24 mouse cellular contexts compared by ENCODE assay signal in genomic region chr1:182964855-182965466, GRCm38 (mm10). TPM values are rescaled to one million over a fixed set of nuclear protein-coding genes. Genes with fewer than 3 reads are reported as not detected.
DNase-seq lines count a peak whose midpoint lies in the region; ATAC-seq lines count a peak whose summit lies in the region.
"Had no signal": no experiment of that assay in that cellular context is flagged by ENCODE, and none has a peak within 500 bp of the region (broad histone marks: within the 10 kb centered on the region; RNA-seq: fewer than 3 reads in every experiment).

No protein-coding gene starts in this region.

- 59% methylated on average over 9 of the region's 9 CpGs for WGBS in hindbrain, embryonic 12.5 days
- WGBS in hindbrain, embryonic 10.5 days = 72% methylated on average over 9 of the region's 9 CpGs
- WGBS in forebrain, embryonic 12.5 days = 8% methylated on average over 9 of the region's 9 CpGs
- WGBS in midbrain, embryonic 14.5 days = 31% methylated on average over 9 of the region's 9 CpGs

- no peak for ATAC-seq in hindbrain, embryonic 12.5 days (ENCODE audit: low FRiP score)
- ATAC-seq in forebrain, embryonic 12.5 days (ENCODE audit: low FRiP score) = peak; percentile 21; the same call in 1 of the 2 replicates
- no peak for ATAC-seq in midbrain, embryonic 14.5 days (ENCODE audit: low FRiP score, low TSS enrichment)
- ATAC-seq: hindbrain, postnatal 0 days; intestine, embryonic 16.5 days; liver, postnatal 0 days; lung, postnatal 0 days; Patski had no signal

- no peak overlapping the region for H3K4me3 ChIP-seq in hindbrain, embryonic 12.5 days
- no peak overlapping the region for H3K4me3 ChIP-seq in hindbrain, embryonic 10.5 days
- no peak overlapping the region for H3K4me3 ChIP-seq in forebrain, embryonic 12.5 days (replicated peaks)
- no peak overlapping the region for H3K4me3 ChIP-seq in midbrain, embryonic 14.5 days (replicated peaks; ENCODE audit: low read depth, low read length)
- H3K4me3 ChIP-seq: heart, embryonic 10.5 days; limb, embryonic 12.5 days had no signal

- no peaks in the 10 kb centered on the region for H3K36me3 ChIP-seq in hindbrain, embryonic 12.5 days
- no peaks in the 10 kb centered on the region for H3K36me3 ChIP-seq in hindbrain, embryonic 10.5 days
- H3K36me3 ChIP-seq in forebrain, embryonic 12.5 days (replicated peaks) = no peaks in the 10 kb centered on the region
- H3K36me3 ChIP-seq in midbrain, embryonic 14.5 days (ENCODE audit: control insufficient read depth, insufficient read depth, low read length) = no peaks in the 10 kb centered on the region
- H3K36me3 ChIP-seq: limb, embryonic 12.5 days had no signal

- H3K4me2 ChIP-seq in hindbrain, embryonic 12.5 days (replicated peaks) = no peak overlapping the region
- no peak overlapping the region for H3K4me2 ChIP-seq in forebrain, embryonic 12.5 days
- H3K4me2 ChIP-seq in midbrain, embryonic 14.5 days (ENCODE audit: low read length) = no peak overlapping the region
- H3K4me2 ChIP-seq: limb, embryonic 12.5 days; liver, embryonic 11.5 days had no signal

- peaks cover 4% of the 10 kb centered on the region; the same call in 1 of the 2 replicates for H3K4me1 ChIP-seq in hindbrain, embryonic 12.5 days
- H3K4me1 ChIP-seq in hindbrain, embryonic 10.5 days (replicated peaks) = peaks cover 15% of the 10 kb centered on the region
- H3K4me1 ChIP-seq in forebrain, embryonic 12.5 days = peaks cover 23% of the 10 kb centered on the region
- peaks cover 14% of the 10 kb centered on the region for H3K4me1 ChIP-seq in midbrain, embryonic 14.5 days (ENCODE audit: control insufficient read depth, insufficient read depth, low read length)
- H3K4me1 ChIP-seq: limb, embryonic 12.5 days had no signal

- no peaks in the 10 kb centered on the region for H3K9me3 ChIP-seq in hindbrain, embryonic 12.5 days (replicated peaks)
- no peaks in the 10 kb centered on the region for H3K9me3 ChIP-seq in hindbrain, embryonic 10.5 days
- no peaks in the 10 kb centered on the region for H3K9me3 ChIP-seq in forebrain, embryonic 12.5 days
- H3K9me3 ChIP-seq in midbrain, embryonic 14.5 days (ENCODE audit: control insufficient read depth, low read length) = no peaks in the 10 kb centered on the region
- H3K9me3 ChIP-seq: heart, embryonic 10.5 days; limb, embryonic 12.5 days had no signal

- H3K27me3 ChIP-seq in hindbrain, embryonic 12.5 days = no peaks in the 10 kb centered on the region
- no peaks in the 10 kb centered on the region; the same call in none of the 2 replicates for H3K27me3 ChIP-seq in hindbrain, embryonic 10.5 days (ENCODE audit: insufficient read depth, poor library complexity, severe bottlenecking)
- H3K27me3 ChIP-seq in forebrain, embryonic 12.5 days = peaks cover 36% of the 10 kb centered on the region
- no peaks in the 10 kb centered on the region for H3K27me3 ChIP-seq in midbrain, embryonic 14.5 days (ENCODE audit: control insufficient read depth, insufficient read depth, low read length)
- H3K27me3 ChIP-seq: Patski had no signal

- 0 out of 2 replicates have a peak overlapping the region, but pooled peaks have one; percentile 8 for H3K9ac ChIP-seq in hindbrain, embryonic 12.5 days
- H3K9ac ChIP-seq in forebrain, embryonic 12.5 days = no peak overlapping the region
- no peak overlapping the region for H3K9ac ChIP-seq in midbrain, embryonic 14.5 days (replicated peaks; ENCODE audit: low read length)
- H3K9ac ChIP-seq: limb, embryonic 12.5 days; liver, postnatal 0 days had no signal

- no peak for DNase-seq in hindbrain, embryonic 10.5 days (ENCODE audit: low spot score)
- DNase-seq in Muller cell, postnatal 12 days (ENCODE audit: inconsistent ontology term) = peak; percentile 35
- peak; percentile 37 for DNase-seq in midbrain, embryonic 14.5 days
- no peak for DNase-seq in spleen, adult 12 weeks (ENCODE audit: low spot score)
- DNase-seq in heart, postnatal 4 days = no peak
- DNase-seq: adrenal gland, adult 2 months; cerebellum, adult 11-12 months; cerebellum, postnatal 10 days; kidney, adult 9 months; kidney, postnatal 14 days; layer of hippocampus, postnatal 36 days; liver, postnatal 0 days; thymus, postnatal 25 days had no signal

- H3K27ac ChIP-seq in hindbrain, embryonic 12.5 days = no peak overlapping the region
- no peak overlapping the region for H3K27ac ChIP-seq in hindbrain, embryonic 10.5 days
- no peak overlapping the region for H3K27ac ChIP-seq in forebrain, embryonic 12.5 days
- peak overlapping the region; percentile 37 for H3K27ac ChIP-seq in midbrain, embryonic 14.5 days (replicated peaks; ENCODE audit: low read depth, low read length)
- H3K27ac ChIP-seq: heart, embryonic 10.5 days; hindbrain, postnatal 0 days; limb, embryonic 12.5 days; macrophage had no signal

RNA-seq across cellular contexts. Expression of gene Tlr5, which starts 10.4 kb away (rescaled TPM):
- polyA plus RNA-seq in hindbrain, embryonic 12.5 days (2016; fragmentation: Nextera tagmentation; extraction: Ambion mirVana) = 0.23 and 0.56 TPM in 2 replicates
- 0.33 and 0.42 TPM in 2 replicates for polyA plus RNA-seq in hindbrain, embryonic 10.5 days (2016; fragmentation: Nextera tagmentation; extraction: Ambion mirVana)
- 0.17 and 0.31 TPM in 2 replicates for polyA plus RNA-seq in forebrain, embryonic 12.5 days (2016; fragmentation: Nextera tagmentation; extraction: Ambion mirVana)
- 0.09 and 0.25 TPM in 2 replicates for polyA plus RNA-seq in midbrain, embryonic 14.5 days (2014; fragmentation: Nextera tagmentation; extraction: Ambion mirVana)
- total RNA-seq in heart, postnatal 4 days (2021) = 1 to 10 TPM; 1.9 to 2.0 TPM
- total RNA-seq: hematopoietic stem cell, adult 5-6 weeks had no signal
- polyA plus RNA-seq: Patski had no signal

Comparison
In these comparisons a context has a peak if more than half of its experiments do, and no peak if none do; other contexts are left out.
1. DNase-seq: peak in Muller cell, postnatal 12 days (single experiment) and midbrain, embryonic 14.5 days (single experiment); none in hindbrain, embryonic 10.5 days (single experiment), spleen, adult 12 weeks (single experiment) and heart, postnatal 4 days (single experiment).